Mouse (Mus musculus) midbrain, postnatal 0 days (tissue): ENCODE data around the gene Chrnb4. TPM values are rescaled to one million over a fixed set of nuclear protein-coding genes. Genes with fewer than 3 reads are reported as not detected.

Experiments
- ATAC-seq: fragments of 200-750 bp; cut with Nextera tagmentation; 2 replicates; pipeline ENCODE4 v1.8.0; 2017; ENCODE audit warnings: moderate number of reproducible peaks, mild to moderate bottlenecking, moderate TSS enrichment, moderate library complexity; ENCODE audit not compliant: low FRiP score
- DNase-seq: peaks from one replicate; pipeline ENCODE4 v3.0.0-alpha.2; 2015; ENCODE audit warnings: low spot score
- H3K27ac ChIP-seq: fragments of 300-500 bp; sonication (generic); 2 replicates; pipeline ENCODE4 v1.5.1; 2014; ENCODE audit warnings: low read depth, mild to moderate bottlenecking, low read length, mixed read lengths
- H3K27me3 ChIP-seq: fragments of 300-500 bp; sonication (generic); 2 replicates; pipeline ENCODE4 v1.6.1; 2014; ENCODE audit warnings: low read length, control low read depth, mixed read lengths; ENCODE audit not compliant: insufficient read depth
- H3K36me3 ChIP-seq: fragments of 300-500 bp; sonication (generic); 2 replicates; pipeline ENCODE4 v1.6.1; 2014; ENCODE audit warnings: low read length, control low read depth, mixed read lengths; ENCODE audit not compliant: insufficient read depth
- H3K4me1 ChIP-seq: fragments of 300-500 bp; sonication (generic); 2 replicates; pipeline ENCODE4 v1.6.1; 2014; ENCODE audit warnings: mild to moderate bottlenecking, control low read depth, antibody characterized with exemption, low read length, mixed read lengths; ENCODE audit not compliant: insufficient read depth
- H3K4me2 ChIP-seq: fragments of 300-500 bp; sonication (generic); 2 replicates; pipeline ENCODE4 v1.6.1; 2014; ENCODE audit warnings: low read depth, mild to moderate bottlenecking, low read length, mixed read lengths; ENCODE audit not compliant: poor library complexity, severe bottlenecking
- H3K4me3 ChIP-seq: fragments of 300-500 bp; sonication (generic); 2 replicates; pipeline ENCODE4 v1.5.1; 2014; ENCODE audit warnings: low read depth, mild to moderate bottlenecking, low read length, moderate library complexity
- H3K9ac ChIP-seq: fragments of 300-500 bp; sonication (generic); replicated peaks from 2 replicates; pipeline ENCODE4 v1.6.1; 2014; ENCODE audit warnings: mild to moderate bottlenecking, low read length, moderate library complexity, mixed read lengths; ENCODE audit not compliant: poor library complexity, severe bottlenecking
- H3K9me3 ChIP-seq: fragments of 300-500 bp; sonication (generic); 2 replicates; pipeline ENCODE4 v1.6.1; 2016; ENCODE audit warnings: low read length, control low read depth
- CTCF ChIP-seq: IDR thresholded peaks from 2 replicates; pipeline ENCODE4 v1.5.1; 2016; ENCODE audit warnings: antibody characterized with exemption, mild to moderate bottlenecking
- WGBS: fragments of 180-500 bp; shearing (Covaris S2); extraction: QIAGEN DNeasy Blood & Tissue Kit; methylation state at CpG from one replicate; pipeline ENCODE4 v1.1.7; 2014; 5-methylcytosine and 5-hydroxymethylcytosine counted together
- polyA plus RNA-seq: library from polyadenylated mRNA; unstranded; fragments of >200 nt; fragmentation: Nextera tagmentation; extraction: Ambion mirVana; gene quantifications from 2 replicates; pipeline ENCODE4 v1.2.1, GENCODE M21; 2015
- total RNA-seq: library from RNA; depleted of rRNA; stranded (reverse); fragments of >200 nt; gene quantifications from 2 replicates; pipeline ENCODE4 v1.2.3, GENCODE M21; 2014

Gene Chrnb4
- total and polyA plus RNA-seq, 2 experiments from 2014 or later = 2.5 to 5.0 TPM

DNA sequence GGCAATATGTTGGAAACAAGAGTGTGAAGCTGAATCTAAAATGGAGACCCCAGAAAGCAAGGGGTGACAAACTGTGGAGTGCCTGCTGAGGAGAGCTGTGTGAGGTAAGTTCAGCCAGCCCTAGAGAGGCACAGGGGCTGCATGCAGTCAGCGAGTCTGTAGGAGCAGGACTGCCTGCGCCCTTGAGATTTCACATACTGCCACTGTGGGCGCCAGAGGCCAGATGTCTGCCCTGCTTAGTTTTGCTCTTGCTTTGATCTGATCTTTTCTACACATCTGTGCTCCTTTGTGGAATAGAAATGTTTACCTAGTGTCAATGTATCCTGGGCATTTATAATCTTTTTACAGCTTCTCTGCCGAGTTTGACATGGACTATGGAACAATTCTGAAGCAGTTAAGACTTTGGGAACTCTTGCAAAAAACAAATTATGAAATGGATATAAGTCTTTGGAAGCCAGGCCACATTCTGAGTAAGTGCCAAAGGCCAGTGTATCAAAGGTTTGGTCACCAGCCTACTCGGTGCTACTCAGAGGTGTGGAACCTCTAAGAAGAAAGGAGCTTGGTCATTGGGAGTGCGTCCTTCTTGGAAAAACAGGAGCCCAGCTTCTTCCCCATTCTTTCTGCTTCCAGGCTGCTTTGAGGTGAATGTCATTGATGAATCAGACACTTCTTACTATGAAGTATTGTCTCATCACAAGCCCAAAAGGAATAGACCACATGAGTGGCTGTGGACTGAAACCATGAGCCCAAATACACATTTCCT lies 37.8 kb downstream of the Chrnb4 start:
- no peaks in the 10 kb centered on the region for H3K4me1 ChIP-seq
- no peak overlapping the region for H3K4me2 ChIP-seq
- DNase-seq (no peak), ATAC-seq (no peak)
- H3K9ac ChIP-seq = no peak overlapping the region
- H3K27ac ChIP-seq = no peak overlapping the region
- TF ChIP-seq CTCF = 0 out of 2 replicates have a peak, but pooled peaks have one; percentile 20
- no peaks in the 10 kb centered on the region for H3K27me3 ChIP-seq
- H3K9me3 ChIP-seq = peaks cover 3% of the 10 kb centered on the region; the same call in 1 of the 2 replicates
- WGBS = 50% methylated on average over 6 of the region's 6 CpGs
- H3K36me3 ChIP-seq = no peaks in the 10 kb centered on the region; the same call in none of the 2 replicates
- H3K4me3 ChIP-seq = no peak overlapping the region

DNA sequence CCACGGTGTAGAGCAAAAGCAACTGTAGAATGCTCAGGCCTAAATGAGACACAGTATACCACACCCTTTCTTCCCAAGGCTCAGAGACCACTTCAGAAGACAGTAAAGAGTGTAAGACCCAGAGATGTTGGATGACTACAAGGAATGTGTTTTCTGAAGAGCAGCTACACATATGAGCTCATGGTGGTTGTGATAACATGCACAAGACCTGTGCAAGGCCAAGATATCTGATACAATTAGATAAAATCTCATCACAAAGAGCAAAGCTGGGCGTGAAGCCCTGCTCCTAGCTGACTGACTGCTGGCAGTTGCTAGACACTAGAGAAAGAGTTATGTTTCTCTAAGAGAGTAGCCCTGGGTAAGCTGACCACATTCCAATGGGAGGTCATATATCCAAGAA lies 38.9 kb downstream of the Chrnb4 start:
- Histone ChIP-seq H3K27me3 (no peaks in the 10 kb centered on the region), H3K4me3 (no peak overlapping the region), H3K4me2 (no peak overlapping the region), H3K9me3 (no peaks in the 10 kb centered on the region), H3K36me3 (no peaks in the 10 kb centered on the region), H3K4me1 (no peaks in the 10 kb centered on the region), H3K27ac (no peak overlapping the region), H3K9ac (no peak overlapping the region)
- no peak for DNase-seq
- TF ChIP-seq CTCF = no peak
- 84% methylated on average over 2 of the region's 2 CpGs for WGBS
- ATAC-seq = no peak

DNA sequence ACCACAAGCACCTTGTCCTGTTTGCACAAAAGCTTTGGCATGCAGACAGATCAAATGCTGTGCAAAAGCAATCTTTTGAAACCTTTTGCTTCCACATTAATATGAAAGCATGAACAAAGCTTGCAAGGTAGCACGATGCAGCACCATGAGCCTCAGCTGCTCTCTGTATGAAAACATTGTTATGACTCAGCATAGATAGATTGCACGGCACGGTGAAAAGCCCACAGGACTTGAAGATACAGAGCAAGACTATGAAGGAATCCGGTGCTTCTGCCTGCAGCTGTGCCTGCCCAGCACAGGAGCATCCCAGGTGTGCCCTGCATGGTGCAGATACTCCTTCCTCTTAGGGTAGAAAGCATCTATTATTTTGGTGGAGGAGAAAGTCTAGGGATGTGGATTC lies 45.0 kb downstream of the Chrnb4 start:
- DNase-seq = peak; percentile 32
- Histone ChIP-seq H3K4me1 (no peaks in the 10 kb centered on the region), H3K9ac (no peak overlapping the region), H3K27me3 (no peaks in the 10 kb centered on the region), H3K9me3 (no peaks in the 10 kb centered on the region), H3K36me3 (no peaks in the 10 kb centered on the region), H3K27ac (no peak overlapping the region), H3K4me2 (no peak overlapping the region), H3K4me3 (no peak overlapping the region)
- 52% methylated on average over 4 of the region's 4 CpGs for WGBS
- no peak for ATAC-seq
- no peak for TF ChIP-seq CTCF

DNA sequence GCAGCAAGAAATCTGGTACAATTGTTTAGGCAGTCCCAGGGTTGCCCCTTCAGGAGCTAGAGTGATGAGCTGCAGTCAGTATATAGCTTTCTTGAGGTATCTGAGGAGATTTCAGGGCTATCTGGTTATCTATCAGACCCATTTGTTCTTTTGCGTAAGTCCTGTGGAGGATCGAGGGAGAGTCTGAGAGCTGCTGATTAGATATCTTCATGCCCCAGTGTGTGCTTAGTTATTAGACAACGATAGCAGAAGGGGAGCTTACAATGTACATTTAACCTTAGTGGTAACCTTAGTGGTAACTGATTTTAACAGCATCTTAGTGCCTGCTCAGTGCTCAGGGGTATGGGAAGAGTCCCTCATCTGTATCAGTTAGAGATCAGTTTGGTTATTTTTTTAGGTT lies 52.9 kb downstream of the Chrnb4 start:
- Histone ChIP-seq H3K4me1 (no peaks in the 10 kb centered on the region), H3K36me3 (no peaks in the 10 kb centered on the region), H3K4me3 (no peak overlapping the region), H3K9me3 (no peaks in the 10 kb centered on the region), H3K4me2 (no peak overlapping the region), H3K27ac (no peak overlapping the region), H3K27me3 (no peaks in the 10 kb centered on the region), H3K9ac (no peak overlapping the region)
- no peak for TF ChIP-seq CTCF
- no peak for DNase-seq
- WGBS = 78% methylated on average over 3 of the region's 3 CpGs
- no peak for ATAC-seq

DNA sequence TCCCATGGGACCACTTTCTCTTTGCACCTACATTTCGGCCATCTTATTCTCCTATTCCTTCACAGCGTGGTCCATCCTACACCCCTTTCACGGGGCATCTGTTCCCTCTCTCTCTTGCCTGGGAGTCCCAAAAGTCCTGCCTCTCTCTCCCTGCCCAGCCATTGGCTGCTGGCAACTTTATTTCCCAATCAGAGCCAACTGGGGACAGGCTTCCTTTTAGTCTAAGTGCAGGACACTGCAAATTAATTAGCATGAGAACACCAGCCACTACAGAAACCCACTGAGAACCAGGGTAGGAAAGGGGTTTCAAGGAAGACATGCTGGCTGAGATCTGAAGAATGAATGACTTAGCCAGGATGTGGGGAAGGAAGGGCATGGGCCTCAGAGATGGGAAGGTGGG lies 54.2 kb downstream of the Chrnb4 start:
- Histone ChIP-seq H3K9me3 (no peaks in the 10 kb centered on the region), H3K27ac (no peak overlapping the region), H3K4me2 (no peak overlapping the region), H3K9ac (no peak overlapping the region), H3K4me3 (no peak overlapping the region), H3K27me3 (no peaks in the 10 kb centered on the region), H3K4me1 (no peaks in the 10 kb centered on the region), H3K36me3 (no peaks in the 10 kb centered on the region)
- WGBS = 46% methylated on average over 3 of the region's 3 CpGs
- DNase-seq = no peak
- no peak for TF ChIP-seq CTCF
- no peak for ATAC-seq

DNA sequence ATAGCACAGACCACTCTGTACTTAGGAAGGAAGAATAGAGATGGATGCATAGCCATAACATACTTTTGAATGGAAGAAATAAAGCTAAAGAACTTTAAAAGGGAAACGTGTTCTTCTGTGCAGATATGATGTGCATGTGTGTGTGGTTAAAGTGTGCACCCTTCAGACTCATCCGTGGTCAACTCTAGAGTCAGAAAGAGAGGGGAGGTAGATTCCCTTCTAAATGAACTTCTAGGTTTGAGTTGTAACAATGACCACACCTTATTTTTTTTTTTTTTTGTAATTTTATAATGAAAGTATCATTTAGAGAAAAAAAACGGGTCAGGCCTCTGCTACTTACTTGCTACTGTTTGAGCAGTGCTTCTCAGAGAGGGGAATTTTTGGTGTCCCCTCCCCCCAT lies 58.2 kb downstream of the Chrnb4 start:
- Histone ChIP-seq H3K27ac (no peak overlapping the region), H3K27me3 (no peaks in the 10 kb centered on the region), H3K9ac (no peak overlapping the region), H3K4me2 (no peak overlapping the region), H3K4me1 (no peaks in the 10 kb centered on the region), H3K9me3 (no peaks in the 10 kb centered on the region), H3K4me3 (no peak overlapping the region), H3K36me3 (no peaks in the 10 kb centered on the region)
- no peak for TF ChIP-seq CTCF
- 83% methylated on average over 3 of the region's 3 CpGs for WGBS
- ATAC-seq (no peak), DNase-seq (no peak)
